Mouse (Mus musculus) heart, adult 9 months (tissue): ENCODE measurements around the gene Alx3.

ENCODE experiments used
- DNase-seq, 2 experiments: peaks; one replicate each; pipeline ENCODE4 v3.0.0; 2022; ENCODE audit warnings: low spot score in 2 of 2

Gene Alx3

DNA sequence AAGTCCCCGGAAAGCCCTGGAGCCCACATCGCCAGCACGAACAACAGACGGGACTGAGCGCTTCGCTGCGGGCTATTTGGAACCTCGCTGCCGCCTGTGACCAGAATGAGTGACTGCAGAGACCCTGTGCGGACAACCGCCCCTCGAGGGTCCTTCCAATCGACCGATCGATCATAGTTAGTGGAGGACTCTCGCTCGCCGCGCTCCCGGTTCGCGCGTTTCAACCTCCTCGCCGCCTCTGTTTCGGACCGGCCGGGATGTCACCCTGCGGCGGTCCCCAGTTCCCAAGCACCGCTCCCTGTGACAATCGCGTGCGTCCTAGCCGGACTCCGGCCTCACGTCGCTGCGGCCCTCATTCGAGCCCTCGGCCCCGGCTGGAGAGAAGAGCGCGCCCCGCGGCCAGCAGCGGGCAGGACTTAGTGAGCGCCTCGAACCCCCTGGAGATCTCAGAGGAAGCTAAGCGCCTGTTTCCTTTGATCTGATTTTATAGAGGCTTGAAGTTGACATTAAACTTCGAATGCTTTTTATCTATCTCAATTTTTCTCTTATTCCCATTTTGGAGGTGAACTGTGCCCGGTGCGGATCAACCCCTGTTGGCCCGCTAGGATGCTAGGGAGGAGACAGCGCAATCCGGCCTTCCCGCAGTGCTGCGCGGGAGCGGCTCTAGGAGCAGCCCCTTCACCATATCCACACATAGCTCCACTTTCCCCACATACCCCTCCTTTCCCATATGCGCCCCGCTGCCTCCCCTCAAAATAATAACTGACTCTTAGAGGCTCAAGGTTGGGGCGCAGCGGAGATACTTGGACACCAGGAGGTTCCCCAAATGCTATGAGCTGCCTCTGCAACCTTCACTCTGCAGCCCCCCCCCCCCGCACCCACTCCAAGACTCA, 11.7 kb upstream of the Alx3 start:
- DNase-seq, result no peak

DNA sequence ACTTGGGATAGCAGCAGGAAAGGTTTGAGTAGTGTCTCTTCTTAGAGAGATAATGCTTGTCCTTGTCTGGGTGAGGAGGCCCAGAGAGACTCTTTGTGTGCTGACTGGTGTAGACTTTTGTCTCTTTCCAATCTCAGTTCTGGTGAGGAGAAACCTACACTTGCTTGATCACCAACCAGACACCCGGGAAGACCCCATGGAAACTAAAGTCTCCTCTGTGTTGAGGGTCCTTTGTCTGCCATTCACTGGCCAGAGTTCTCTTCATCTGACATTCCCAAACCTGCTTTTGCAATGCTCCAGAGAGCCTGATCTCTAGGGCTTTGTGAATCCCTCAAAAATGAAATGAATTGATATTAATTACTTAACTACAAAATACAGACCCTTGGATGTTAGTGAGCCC, 10.9 kb upstream of the Alx3 start:
- no peak for DNase-seq

- DNase-seq, result no peak
These were observed 8.3 kb upstream of the Alx3 start for GRCm38 (mm10) chr3:107586504-107586903.

- DNase-seq, result no peak
These were observed 3.2 kb upstream of the Alx3 start for GRCm38 (mm10) chr3:107591612-107592011.

GRCm38 (mm10) chr3:107593632-107594031, 1.2 kb upstream of the Alx3 start:
- DNase-seq, result no peak

GRCm38 (mm10) chr3:107595264-107595937, 570 bp downstream of the Alx3 start:
- DNase-seq, result no peak

GRCm38 (mm10) chr3:107595938-107596461, 1.2 kb downstream of the Alx3 start:
- no peak for DNase-seq

- DNase-seq, result no peak
These were observed 1.7 kb downstream of the Alx3 start for GRCm38 (mm10) chr3:107596559-107596958.

GRCm38 (mm10) chr3:107597134-107597533, 2.3 kb downstream of the Alx3 start:
- no peak for DNase-seq

GRCm38 (mm10) chr3:107597586-107598389, 3.0 kb downstream of the Alx3 start:
- DNase-seq, result no peak

DNA sequence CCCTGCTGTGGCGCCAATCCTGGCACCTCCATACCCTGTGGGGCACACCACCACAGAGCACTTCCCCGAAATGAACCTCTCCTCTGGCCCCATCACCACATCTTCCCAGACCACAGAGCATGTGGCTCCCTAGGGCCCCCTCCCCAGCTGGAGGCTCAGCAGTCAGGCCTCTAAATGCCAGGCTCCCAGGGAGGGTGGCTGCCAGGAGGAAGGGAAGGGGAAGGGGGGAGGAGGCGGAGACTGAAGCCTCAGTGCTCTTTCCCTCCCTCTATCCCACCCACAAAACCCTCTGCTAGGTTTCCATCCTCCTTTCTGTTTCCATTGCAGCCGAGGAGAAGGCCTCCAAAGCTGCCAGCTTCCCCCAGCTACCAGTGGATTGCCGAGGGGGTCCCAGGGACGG, 5.3 kb downstream of the Alx3 start:
- DNase-seq, result no peak

- peak in 1 of 2 experiments; percentile 39 for DNase-seq
These were observed 10.5 kb downstream of the Alx3 start for GRCm38 (mm10) chr3:107605304-107605703.

GRCm38 (mm10) chr3:107607221-107607620, 12.4 kb downstream of the Alx3 start:
- no peak for DNase-seq

DNA sequence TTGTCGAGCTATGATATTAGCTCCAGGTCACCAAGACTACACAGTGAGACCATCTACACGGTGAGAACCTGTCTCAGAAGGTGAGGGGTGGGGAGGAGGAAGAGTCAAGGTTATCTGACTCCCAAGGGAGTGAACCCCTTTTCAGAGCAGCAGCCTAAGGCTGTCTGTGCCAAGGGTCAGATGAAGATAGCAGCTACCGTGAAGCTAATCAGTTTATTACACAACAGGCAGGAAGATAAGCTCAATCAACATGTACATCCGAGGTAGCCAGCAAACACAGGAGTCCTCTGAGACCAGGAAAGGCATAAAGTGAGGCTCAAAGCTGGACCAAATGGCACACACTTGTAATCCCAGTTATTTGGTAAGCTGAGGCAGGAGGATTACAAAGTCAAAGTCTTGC, 14.0 kb downstream of the Alx3 start:
- DNase-seq, result no peak

DNA sequence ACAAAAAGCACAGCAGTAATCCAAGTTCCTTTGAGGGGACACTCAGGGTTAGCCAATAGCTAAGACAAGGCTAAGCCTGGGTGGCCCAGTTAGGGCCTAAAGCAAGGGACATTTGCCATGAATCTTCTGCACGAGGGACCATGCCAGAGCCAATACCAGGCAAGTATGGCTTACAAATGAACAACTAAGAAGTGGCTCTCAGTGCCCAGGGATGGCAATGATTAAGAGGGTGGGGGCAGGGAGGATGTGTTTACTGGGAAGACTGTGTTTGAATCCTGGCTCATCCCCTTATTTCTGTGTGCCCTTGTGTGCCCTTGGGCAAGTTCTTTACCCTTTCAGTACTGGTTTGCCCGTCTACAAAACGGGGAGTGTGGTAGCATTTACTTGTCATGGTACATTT, 14.5 kb downstream of the Alx3 start:
- DNase-seq, result no peak

GRCm38 (mm10) chr3:107611394-107611793, 16.6 kb downstream of the Alx3 start:
- DNase-seq, result no peak

GRCm38 (mm10) chr3:107612902-107613525, 18.2 kb downstream of the Alx3 start:
- peak; percentile 24 to 39 for DNase-seq

DNA sequence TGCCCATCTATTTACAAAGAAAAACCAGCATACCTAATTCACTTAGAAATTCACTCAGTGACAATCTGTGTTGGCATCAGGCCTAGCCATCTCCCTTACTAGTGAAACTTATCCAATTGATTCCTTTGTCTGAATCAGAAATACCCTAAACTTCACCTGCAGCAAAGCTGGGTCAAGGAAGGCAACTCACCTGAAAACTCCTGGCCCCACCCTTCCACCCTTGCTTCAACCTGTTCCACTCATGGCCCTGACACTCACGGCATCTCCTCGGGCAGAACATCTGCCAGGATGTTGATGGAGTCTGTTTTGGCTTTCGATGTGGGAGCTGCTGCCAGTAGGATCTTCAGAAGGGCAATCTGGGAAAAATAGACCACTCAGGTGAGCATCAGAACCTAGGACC, 23.0 kb downstream of the Alx3 start:
- DNase-seq, result no peak

DNA sequence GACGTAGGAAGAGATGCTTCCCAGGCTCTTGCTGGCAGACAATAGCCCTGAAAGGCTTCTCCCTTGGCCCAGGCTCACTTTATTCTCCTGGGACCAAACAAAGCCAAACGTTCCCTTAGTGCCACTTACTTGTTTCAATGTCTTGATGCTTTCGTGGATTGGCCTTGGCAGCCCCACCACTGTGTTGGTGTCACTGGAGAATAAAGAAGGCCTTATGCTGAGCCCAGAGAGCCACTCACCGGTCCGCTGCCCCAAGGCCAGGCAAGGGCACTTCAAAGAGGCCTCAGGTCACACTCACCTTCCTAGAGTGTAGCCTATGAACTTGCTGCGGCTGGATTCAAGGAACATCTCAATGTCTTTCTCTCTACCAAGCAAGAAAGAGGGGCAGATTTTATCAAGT, 25.1 kb downstream of the Alx3 start:
- no peak for DNase-seq

DNA sequence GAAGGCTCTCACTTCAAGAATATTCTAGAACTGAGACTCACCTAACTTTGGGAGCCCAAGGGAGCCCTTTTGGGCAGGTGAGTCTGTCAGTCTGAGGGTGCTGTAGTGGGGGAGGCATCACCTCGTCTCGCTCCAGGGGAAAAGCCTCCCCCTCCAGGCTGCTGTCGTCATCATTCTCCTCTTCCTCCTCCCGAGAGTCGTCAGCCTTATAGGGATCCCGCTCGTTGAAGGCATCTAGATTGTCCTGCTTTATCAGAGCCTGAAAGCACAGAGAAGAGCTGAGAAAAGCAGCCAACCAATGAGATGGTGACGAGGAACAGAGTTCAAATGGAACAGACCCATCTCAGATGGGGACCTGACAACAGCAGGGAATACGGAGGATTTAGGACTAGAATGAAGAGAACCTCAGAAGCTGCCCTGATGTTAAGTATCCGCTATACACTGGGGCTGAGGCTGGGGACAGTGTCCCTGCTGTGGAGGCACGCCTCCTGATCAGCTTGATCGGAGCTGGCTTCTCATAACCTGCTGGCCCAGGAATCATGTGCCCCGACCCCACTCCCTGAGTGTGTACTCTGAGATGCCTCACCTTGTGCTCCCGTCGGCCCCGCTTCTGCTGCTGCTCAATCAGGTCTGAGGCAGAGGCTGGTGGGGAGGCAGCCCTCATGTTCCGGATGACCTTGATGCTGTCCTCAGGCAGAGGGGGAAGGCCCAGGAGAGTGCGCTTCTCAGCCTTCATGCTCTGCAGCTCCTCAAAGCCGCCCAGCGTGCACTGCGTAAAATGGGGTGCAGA, 26.6 kb downstream of the Alx3 start:
- DNase-seq, result no peak

- no peak for DNase-seq
These were observed 27.7 kb downstream of the Alx3 start for GRCm38 (mm10) chr3:107622537-107622936.
